Mouse (Mus musculus) cerebellum, adult 2 months (tissue): ENCODE data around the gene 2900026A02Rik.

Experiments
- CTCF ChIP-seq: fragments of 200-500 bp; IDR thresholded peaks from 2 replicates; pipeline ENCODE4 v1.5.1; 2011; ENCODE audit warnings: low read depth, mild to moderate bottlenecking, control low read depth, low read length, moderate library complexity, borderline replicate concordance; ENCODE audit not compliant: insufficient read depth
- POLR2A ChIP-seq: fragments of 200-500 bp; IDR thresholded peaks from 2 replicates; pipeline ENCODE4 v1.6.1; 2011; ENCODE audit warnings: low read length, control low read depth, borderline replicate concordance; ENCODE audit not compliant: insufficient read depth

DNA sequence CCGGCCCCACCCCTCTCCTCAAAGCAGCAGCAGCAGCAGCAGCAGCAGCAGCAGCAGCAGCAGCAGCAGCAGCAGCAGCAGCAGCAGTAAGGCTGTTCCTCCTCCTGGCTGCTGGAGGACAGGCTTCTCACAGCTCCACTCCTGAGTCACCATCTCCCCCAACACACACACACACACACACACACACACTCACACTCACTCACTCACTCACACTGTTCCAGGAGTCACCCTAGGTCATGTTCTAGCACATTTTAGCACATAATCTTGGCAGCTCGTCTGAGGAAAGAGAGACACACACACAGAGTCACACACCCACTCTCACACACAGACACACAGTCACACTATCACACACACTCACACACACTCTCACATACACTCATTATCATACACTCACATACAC is 74.4 kb downstream of the 2900026A02Rik start:
- TF ChIP-seq POLR2A (no peak), CTCF (no peak)
